Mouse (Mus musculus) right cerebral cortex, adult 2 months (tissue): ENCODE results near the gene Tgfbr3l.

Source experiments
- DNase-seq, 2 experiments: peaks; one replicate each; pipeline ENCODE4 v3.0.0; 2021 to 2022; ENCODE audit warnings: low spot score in 2 of 2

The Tgfbr3l gene

DNA sequence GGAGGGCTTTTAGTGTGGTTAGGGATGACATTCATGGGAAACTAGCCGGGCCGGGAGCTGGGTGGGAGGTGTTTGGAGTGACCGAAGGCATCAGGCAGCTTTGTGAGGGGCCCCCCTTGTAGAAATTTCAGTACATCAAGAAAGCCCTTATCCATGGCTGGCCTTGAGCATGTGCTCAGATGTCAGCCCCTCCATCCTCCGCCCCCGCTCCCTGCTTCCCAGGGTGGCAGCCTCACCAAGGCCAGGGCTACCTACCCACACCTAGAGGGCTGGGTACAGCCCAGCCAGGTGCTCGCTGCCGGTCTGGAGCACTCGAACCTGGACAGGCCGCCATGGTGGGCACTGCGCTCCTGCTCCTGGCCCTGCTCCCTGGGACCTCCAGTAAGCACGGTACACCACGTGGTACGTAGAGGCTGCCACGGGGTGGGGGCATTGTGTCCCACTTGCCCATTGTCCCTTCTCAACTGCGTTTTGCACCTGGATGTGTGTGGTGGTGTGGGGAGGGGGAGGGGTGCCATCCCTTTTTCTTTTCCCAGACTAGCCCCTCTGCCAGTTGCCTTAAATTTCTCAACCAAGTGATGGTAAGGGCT is at the start of gene Tgfbr3l:
Gene Tgfbr3l (plus strand): TSS at position 264 of the 590 bp plus-strand sequence.
- no peak for DNase-seq

DNA sequence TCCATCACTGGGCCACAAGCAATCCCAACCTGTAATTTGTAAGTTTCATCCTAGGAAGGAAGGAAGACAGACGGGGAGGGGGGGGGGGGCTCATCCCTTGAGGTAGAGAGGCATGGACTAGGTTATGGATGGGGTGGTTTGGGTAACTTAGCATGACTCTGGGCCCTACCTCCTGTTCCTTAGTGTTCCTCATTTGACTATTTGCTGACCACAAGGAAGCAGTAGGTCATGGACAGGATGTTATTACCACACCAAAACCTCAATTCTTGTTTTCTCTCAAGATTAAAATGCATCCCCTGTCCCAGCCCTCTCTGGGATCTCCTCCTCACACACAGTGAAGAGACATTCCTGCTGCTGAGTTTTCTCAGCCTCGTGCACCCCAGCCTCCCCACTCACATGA is 46.7 kb upstream of the Tgfbr3l start:
- DNase-seq, result no peak

DNA sequence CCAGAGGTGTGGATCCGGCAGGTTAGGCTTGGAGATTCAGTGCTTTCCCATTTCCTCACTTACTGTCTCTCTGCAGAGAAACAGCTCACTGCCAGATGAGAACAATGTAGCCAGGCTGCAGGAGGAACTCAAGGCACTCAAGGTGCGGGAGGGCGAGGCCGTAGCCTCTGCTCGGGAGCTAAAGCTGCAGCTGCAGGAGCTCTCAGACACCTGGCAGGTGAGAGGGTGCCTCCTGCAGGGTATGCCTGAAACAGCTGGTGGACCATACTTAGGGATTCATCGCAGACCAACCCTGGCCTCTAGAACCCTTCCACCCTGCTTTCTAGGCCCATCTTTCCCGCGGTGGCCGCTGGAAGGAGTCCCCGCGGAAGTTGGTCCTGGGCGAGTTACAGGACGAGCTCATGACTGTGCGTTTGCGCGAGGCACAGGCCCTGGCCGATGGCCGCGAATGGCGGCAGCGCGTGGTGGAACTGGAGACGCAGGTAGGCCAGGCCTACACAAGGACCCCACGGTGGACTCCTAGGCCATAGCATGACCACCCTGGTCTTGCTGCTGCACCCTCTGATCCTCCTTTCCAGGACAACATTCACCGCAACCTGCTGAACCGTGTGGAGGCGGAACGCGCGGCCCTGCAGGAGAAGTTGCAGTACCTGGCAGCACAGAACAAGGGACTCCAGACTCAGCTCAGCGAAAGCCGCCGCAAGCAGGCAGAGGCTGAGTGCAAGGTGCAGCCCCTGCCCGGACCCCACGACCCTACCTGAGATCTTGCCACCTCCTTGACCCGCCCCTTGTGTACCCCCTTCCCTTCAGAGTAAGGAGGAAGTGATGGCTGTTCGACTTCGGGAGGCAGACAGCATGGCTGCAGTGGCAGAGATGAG is 42.5 kb upstream of the Tgfbr3l start:
- DNase-seq, result no peak

DNA sequence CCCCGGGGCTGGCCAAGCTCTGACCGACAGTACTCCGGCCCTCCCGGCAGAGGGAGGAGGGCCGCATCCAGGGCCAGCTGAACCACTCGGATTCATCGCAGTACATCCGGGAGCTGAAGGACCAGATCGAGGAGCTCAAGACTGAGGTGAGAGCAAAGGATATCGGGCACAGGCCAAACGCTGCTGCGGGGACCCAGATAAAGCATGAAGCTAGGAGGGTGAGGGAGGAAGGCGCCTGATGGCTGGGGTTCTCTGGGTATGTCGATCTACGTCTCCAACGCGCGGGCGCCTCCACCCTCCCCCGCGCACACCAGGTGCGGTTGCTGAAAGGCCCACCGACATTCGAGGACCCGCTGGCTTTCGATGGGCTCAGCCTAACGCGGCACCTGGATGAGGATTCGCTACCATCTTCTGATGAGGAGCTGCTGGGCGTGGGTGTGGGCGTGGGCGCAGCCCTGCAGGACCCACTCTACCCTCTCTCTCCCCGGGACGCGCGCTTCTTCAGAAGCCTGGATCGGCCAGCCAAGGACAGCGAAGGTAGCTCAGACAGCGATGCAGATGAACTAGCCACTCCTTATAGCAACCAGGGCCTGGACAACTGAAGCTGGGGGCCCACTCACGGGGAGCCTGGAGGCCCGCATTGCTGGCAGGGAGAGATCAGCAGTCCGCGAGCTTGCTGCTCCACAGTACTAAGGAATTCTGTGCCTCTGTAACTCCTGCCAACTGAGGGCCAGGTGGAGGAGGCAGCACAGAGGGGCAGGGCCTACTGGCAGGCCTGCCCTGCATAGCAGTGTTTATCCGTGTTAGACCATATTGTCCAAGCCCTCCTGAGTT is 41.6 kb upstream of the Tgfbr3l start:
- peak in 1 of 2 experiments; percentile 39 for DNase-seq

DNA sequence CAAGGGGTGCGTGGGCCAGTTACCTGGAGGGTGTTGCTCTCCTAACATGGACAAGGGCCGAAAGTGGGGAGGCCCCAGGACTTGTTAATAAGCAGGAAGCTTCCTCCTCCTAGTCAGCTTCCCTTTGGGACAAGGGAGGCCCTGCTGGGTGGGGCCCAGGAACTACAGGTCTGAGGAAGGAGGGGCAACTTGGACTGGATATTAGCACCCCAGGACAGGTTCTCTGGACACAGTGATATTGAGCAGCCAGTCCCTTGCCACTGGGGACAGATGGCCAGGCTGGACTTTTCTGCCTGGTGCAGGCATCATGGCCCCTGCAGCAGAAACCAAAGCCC is 41.0 kb upstream of the Tgfbr3l start:
- DNase-seq, result no peak

DNA sequence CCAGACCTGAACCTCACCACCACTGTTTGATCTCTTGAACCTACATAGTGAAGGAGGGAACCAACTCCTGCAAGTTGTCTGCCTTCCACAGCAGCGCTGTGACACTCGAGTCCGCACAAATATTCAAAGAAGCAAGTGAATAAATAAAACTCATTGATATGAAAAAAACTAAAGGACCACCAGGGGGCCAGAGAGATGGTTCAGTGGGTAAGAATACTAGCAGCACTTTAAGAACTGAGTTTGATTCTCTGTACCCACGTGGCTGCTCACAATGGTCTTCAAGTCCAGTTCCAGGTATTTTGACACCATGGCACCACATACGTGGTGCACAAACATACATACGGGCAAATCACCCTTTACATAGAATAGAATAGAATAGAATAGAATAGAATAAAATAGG is 36.9 kb upstream of the Tgfbr3l start:
- DNase-seq, result no peak

DNA sequence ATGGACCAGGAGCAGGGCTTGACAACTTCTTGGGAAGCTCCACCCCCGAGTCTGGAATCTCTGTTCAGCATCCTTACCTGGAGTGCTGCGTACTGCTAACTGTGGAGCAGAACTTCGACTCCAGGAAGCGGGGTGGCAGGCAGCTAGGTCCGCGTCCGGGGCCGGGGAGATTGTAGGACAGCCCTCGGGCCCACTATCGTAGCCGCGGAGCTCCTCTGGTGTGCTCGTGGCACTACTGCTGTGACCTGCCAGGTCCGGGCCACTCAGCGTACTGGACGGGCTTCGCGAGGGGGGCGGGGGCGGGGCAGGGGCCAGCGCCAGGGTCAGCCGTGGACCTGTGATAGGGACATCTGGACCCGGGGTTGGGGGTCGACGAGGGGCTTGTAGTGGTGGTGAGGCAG is 35.2 kb upstream of the Tgfbr3l start:
- peak in 1 of 2 experiments; percentile 16 for DNase-seq

DNA sequence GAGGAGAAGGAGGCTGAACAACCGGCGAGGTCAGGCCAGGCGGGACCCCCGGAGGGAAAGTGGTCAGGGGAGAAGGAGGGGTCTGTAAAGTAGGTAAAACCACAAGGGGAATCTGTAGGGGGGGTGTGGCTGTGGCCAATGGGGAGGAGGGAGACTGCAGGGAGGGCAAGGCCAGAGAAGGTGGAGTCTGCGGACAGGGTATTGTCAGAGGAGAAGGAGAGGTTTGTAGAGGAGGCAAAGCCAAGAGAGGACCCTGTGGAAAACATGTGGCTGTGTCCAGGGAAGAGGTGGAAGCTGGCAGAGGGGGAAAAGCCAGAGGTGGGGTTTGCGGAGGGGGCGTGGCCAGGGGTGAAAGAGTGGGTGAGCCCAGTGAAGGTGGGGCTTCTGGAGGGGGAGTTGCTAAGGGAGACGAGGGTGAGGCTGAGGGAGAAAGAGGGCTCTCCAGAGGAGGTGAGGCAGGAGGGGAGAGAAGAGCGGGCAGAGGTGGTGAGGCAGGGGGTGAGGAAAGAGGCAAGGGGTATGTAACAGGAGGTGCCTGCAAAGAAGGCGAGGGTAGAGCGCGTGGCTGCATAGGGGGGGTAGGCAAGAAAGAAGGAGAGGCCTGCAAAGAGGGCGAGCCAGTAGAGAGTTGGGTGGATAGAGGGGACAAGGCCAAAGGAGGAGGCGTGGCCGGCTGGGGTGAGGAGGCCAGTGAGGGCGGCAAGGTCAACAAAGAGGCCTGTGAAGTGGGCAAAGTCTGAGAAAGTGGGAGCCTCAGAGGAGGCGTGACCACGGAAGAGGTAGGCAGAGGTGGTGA is 34.6 kb upstream of the Tgfbr3l start:
- peak in 1 of 2 experiments; percentile 22 for DNase-seq

DNA sequence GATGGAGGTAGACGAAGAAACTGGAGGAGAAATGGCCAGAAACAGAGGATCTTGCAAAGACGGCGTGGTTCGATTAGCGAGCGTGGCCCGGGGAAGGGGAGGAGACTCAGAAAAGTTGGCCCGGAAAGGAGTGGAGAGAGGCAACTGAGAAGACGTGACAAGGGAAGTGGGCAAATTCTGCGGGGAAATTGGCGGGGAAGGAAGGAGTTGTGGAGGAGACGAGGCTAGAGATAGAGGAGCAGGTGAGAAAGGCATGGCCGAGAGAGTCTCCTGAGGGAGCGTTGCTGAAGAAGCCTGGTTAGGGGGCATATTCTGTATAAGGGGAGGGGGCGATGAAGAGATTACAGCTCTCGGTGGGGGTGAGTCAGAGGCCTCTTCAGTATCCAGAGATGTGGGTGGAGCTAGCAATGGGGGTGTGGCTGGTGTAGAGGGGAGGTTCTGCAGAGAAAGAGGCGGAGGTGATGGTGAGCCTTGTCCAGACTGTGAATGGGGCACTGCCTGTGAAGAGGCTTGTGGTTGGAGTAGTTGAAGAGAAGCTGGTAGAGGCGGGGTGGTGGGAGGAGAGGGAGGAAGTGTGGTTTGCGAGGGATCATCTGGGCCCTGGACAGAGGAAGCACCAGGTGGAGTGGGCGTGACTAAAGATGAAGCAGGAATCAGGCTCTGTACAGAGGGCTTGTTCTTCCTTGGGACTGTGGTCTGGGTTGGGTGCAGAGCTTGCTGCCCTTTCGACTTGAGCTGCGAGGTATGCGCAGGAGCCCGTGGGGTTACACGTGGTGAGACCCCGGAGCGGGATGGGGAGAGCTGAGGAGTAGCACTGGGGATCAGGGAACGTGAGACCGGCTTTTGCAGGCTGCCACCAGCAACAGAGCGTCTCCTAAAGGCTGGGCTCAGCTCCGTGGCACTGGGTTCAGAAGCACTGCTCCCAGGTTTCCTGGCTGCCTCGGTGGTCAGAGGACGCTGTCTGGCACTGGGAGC is 33.7 kb upstream of the Tgfbr3l start:
- DNase-seq, result no peak

DNA sequence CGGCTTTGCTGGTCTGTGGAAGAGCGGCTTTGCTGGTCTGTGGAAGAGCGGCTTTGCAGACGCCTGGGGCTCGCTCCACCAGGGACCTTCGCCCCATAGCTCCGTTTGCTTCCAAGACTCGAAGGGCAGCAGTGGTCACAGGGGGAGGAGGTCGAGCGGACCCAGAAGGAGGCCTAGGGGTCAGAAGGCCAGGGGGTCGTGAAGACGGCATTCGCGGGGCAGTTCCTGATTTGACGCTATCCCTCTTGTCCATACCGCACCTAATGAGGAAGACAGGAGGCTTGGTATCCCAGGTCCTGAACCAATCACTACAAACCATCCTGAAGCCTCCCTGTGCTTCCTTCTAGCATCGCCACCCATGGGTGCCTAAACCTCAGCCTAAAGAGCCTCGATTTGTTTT is 31.7 kb upstream of the Tgfbr3l start:
- DNase-seq, result no peak

DNA sequence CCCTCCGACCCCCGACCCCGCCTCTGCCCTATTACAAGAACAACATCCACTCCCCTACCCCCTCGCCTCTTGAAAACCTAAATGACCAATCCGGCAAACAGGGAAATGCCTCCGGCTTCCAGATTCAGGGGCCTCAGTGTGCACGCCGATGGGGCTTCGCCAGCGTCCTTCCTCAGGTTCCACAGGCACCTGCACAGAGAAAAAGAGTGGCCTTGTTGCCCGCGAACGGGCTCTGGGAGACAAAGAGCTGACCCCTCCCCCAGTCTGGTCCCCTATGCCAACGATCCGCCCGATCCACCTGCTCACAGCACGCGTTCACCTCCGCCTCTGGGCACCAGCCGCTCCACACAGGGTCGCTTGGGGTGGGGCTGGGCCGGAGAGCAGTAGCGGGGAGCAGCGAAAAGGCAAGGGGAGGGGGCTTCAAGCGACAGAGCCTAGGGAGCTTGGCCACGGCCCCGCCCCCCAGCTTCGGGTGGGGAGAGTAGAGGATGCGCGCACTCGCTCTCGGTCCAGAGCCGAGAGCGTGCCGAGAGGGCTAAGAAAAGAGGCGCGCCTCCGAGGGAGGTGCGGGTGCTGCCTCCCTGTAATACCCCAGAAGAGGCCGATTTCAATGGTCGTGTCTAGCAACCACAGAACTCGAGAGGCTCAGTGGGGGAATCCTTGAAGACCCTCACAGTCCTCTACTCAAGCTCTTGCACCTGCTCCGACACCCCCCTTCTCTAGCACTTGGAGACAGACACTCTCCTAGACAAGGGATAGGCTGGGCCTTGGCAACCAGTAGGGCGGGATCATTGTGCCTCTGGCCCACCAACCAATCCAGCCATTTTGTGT is 31.0 kb upstream of the Tgfbr3l start, which contains the start of gene Prr36:
Gene Prr36 (minus strand): TSS at position 669 of the 831 bp plus-strand sequence.
- peak in 1 of 2 experiments; percentile 51 for DNase-seq

DNA sequence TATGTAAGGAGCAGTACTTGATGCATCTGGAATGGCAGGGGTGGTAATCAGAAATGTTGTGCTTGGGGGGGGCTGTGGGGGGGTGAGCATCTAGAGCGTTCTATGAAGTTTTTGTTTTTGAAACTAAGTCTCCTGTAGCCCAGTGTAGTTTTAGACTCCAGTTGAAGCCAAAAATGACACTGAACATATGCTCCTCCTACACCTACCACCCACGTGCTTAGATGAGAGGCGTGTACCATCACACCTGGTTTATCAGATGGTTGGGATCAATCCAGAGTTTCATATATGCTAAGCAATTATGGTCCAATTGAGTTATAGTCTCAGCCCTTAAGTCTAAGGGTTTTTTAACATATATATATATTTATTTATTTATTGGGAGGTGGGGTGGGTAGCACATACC is 28.4 kb upstream of the Tgfbr3l start:
- DNase-seq, result peak in 1 of 2 experiments; percentile 57

DNA sequence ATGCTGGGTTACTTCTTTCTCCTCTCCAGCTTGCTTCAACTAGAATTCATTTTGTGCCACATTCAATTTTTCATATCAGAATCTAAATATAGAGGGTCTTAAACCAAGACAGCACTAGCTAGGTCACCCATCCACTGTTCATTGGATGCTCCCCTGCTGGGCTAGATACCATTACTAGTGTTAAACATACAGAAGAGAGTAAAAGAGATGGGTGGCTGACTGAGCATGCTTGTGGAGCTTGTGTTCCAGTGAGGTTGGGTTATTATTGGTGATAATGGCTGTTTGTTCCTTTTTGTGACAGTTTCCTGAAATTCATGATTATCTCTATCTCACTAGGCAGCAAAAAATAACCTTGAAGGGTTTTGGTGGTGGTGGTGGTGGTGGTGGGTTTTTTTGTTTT is 26.0 kb upstream of the Tgfbr3l start:
- DNase-seq, result no peak

DNA sequence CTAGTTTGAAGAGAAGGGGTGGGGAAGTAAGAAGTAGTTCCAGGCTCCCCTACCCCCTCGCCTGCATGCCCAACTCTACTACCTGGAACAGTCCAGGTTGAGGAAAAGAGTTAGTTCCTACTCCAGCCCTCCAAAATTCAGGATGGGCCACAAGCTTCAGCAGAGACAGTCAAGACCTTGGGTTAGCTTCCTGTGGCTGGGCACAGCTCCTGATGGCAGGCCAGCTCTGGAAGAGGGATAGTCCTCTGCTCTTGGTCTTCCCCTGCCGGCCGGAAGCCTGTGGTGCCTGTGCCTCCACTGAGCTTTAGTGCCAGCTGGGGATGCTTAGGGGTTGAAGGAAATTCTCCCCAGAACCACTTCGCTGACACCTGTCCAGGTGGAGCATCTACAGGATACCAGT is 21.7 kb upstream of the Tgfbr3l start:
- no peak for DNase-seq

DNA sequence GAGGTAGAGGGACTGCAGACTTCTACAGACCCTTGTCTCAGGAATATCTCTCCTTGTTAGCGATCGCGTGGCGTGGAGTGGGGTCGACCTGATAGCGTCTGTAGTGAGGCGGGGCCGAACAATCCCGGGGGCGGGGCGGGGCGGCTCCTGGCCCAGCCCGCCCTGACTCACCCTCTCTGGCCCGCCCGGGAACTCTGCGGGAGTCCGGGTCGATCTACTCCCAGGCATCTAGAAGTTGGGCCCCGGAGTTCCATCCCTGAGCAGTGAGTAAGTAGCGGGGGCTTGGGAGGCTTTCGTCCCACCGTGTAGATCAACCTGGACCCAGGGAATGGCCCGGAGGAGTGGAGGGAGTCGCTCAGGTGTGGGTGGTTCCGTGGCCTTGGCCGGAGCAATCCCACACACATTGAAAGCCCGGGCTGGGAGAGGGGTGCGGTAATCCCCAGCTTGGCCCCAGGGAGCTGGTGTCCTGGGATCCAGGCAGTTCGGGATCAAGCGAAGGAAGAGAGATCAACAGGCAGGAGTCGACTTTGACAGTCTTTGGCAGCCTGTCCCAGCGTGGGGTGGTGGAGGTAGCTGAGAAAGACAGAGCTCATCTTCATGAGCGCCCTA is 21.2 kb upstream of the Tgfbr3l start, which contains the start of gene Lrrc8e:
Gene Lrrc8e (plus strand): TSS at position 89 of the 609 bp plus-strand sequence.
- DNase-seq, result no peak

DNA sequence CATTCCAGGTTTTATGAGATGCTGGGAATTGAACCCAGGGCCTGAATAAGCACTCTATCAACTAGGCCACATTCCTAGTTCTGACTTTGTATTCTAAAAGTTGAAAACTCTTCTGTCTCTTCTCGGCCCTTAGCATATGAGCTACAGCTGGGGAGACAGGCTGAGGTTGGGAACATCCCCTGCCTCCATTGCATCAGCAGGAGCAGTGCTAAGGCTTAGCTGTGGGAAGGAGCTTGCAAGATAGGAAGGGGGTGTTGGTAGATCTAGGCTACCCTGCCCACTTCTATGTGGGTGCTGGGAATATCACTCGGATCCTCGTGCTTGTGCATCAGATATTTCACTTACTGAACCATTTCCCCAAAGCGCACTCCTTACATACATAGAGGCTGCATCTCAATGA is 20.1 kb upstream of the Tgfbr3l start:
- DNase-seq, result no peak

DNA sequence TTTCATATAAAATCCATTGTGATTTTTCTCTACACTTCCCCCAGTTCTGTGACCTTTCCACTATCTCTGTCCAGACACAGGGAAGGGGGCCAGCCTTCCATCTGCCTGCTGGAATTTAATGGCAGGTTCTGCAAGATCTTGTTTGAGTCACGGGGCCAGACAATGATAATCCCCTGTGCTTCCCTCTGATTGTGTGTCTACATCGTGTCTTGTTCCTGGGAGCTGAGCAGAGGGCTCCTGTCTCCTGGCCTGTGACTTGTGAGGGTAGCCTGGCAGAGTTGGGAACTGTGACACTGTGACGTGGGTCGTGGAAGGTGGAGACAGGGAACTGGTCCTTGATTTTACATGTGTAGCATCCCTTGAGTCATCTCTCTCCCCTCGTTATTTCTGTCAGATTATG is 18.2 kb upstream of the Tgfbr3l start:
- no peak for DNase-seq

DNA sequence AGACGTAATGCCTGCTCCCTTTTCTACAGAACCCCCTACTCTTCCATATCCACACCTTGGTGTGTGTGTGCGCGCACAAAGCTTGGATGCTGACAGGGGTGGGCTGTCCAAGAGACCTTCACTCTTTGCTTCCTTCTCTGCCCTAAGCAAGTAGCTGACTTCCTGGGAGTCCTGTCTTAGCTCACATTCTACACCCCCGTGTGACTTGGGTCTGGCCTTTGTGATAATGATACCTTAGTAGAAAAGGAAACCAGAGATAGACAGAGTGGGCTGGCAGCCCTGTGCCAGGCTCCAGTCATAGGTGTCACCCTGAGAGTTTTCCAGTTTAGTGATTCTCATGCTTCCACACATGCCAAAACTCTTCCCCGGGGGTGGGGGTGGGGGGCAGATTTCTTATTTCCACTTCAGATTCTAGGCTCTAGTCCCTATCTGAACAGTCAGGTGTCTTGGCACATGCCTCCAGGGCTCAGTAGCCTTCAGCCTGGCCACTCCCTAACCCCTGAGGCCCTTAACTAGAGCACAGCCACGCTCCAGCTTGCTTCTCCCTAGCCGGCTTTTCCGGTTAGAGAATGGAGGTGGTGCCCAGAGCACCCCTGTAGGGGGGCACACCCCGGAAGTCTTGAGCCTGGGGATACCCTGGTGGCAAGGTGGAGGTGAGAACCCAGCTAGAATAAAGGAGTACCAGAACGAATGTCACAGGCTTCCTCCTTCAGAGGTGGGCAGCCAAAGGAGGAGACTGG is 17.2 kb upstream of the Tgfbr3l start:
- DNase-seq, result no peak
